Mouse (Mus musculus) spleen, adult 2 months (tissue): ENCODE data around the gene Snx9. TPM values are rescaled to one million over a fixed set of nuclear protein-coding genes. Genes with fewer than 3 reads are reported as not detected.

Experiments
- DNase-seq, 2 experiments: peaks; one replicate each; pipeline versions ENCODE4 v3.0.0 to v3.0.0-alpha.2; 2012 to 2021; ENCODE audit warnings: low spot score in 2 of 2, low read depth in 1 of 2
- H3K27ac ChIP-seq: fragments of 200-500 bp; 2 replicates; pipeline ENCODE4 v1.5.1; 2012; ENCODE audit warnings: low read length, inconsistent platforms; ENCODE audit not compliant: insufficient read depth
- H3K27me3 ChIP-seq: fragments of 200-500 bp; 2 replicates; pipeline ENCODE4 v1.6.1; 2012; ENCODE audit warnings: mild to moderate bottlenecking, moderate library complexity, low read length, inconsistent platforms; ENCODE audit not compliant: control insufficient read depth, insufficient read depth
- H3K36me3 ChIP-seq: fragments of 200-500 bp; 2 replicates; pipeline ENCODE4 v1.6.1; 2012; ENCODE audit warnings: mild to moderate bottlenecking, low read length, inconsistent platforms; ENCODE audit not compliant: control insufficient read depth, insufficient read depth
- H3K4me1 ChIP-seq: fragments of 200-500 bp; 2 replicates; pipeline ENCODE4 v1.6.1; 2011; ENCODE audit warnings: inconsistent platforms; ENCODE audit not compliant: control insufficient read depth, insufficient read depth, insufficient read length
- H3K4me3 ChIP-seq: fragments of 200-500 bp; 2 replicates; pipeline ENCODE4 v1.5.1; 2011; ENCODE audit warnings: mild to moderate bottlenecking, inconsistent platforms; ENCODE audit not compliant: insufficient read depth, insufficient read length; ENCODE audit errors: extremely low read depth
- CTCF ChIP-seq: fragments of 200-500 bp; IDR thresholded peaks from 2 replicates; pipeline ENCODE4 v1.5.1; 2011; ENCODE audit warnings: mild to moderate bottlenecking, inconsistent platforms; ENCODE audit not compliant: insufficient read depth, insufficient read length, insufficient replicate concordance; ENCODE audit errors: extremely low read depth
- POLR2A ChIP-seq: fragments of 200-500 bp; IDR thresholded peaks from 2 replicates; pipeline ENCODE4 v1.6.1; 2011; ENCODE audit warnings: low read depth, low read length, inconsistent platforms
- WGBS: fragments of 180-500 bp; shearing (Covaris S2); methylation state at CpG from one replicate; pipeline ENCODE4 v1.1.7; 2018; 5-methylcytosine and 5-hydroxymethylcytosine counted together
- polyA plus RNA-seq: library from polyadenylated mRNA; depleted of rRNA; stranded (reverse); fragments of >200 nt; gene quantifications from 2 replicates; pipeline ENCODE4 v1.2.3, GENCODE M21; 2012

Snx9 gene
- polyA plus RNA-seq, 1 experiment = 22.1 TPM

- H3K27me3 ChIP-seq = no peaks in the 10 kb centered on the region
- TF ChIP-seq POLR2A (no peak), CTCF (no peak)
- no peak overlapping the region for H3K4me3 ChIP-seq
- DNase-seq = no peak
- no peak overlapping the region for H3K27ac ChIP-seq
- H3K4me1 ChIP-seq = no peaks in the 10 kb centered on the region; the same call in 1 of the 2 replicates
- 90% methylated on average over 11 of the region's 11 CpGs for WGBS
- H3K36me3 ChIP-seq = no peaks in the 10 kb centered on the region
These were observed 18.1 kb upstream of the Snx9 start for GRCm38 (mm10) chr17:5823032-5823431.

- H3K36me3 ChIP-seq = no peaks in the 10 kb centered on the region
- H3K27ac ChIP-seq = peak overlapping the region; percentile 86
- TF ChIP-seq POLR2A (no peak; the same call in 1 of the 2 replicates), CTCF (no peak)
- WGBS = 28% methylated on average over 14 of the region's 15 CpGs
- peak in 1 of 2 experiments; percentile 50 for DNase-seq
- peaks cover 15% of the 10 kb centered on the region; the same call in 1 of the 2 replicates for H3K4me1 ChIP-seq
- H3K4me3 ChIP-seq = peak overlapping the region; percentile 28; the same call in 1 of the 2 replicates
- H3K27me3 ChIP-seq = no peaks in the 10 kb centered on the region
These were observed 13.1 kb upstream of the Snx9 start for GRCm38 (mm10) chr17:5827836-5828582.

GRCm38 (mm10) chr17:5828583-5828836 lies 12.6 kb upstream of the Snx9 start:
- peak overlapping the region; percentile 86 for H3K27ac ChIP-seq
- DNase-seq = no peak
- H3K36me3 ChIP-seq = no peaks in the 10 kb centered on the region
- H3K27me3 ChIP-seq = no peaks in the 10 kb centered on the region
- no peak for TF ChIP-seq CTCF
- no peak for TF ChIP-seq POLR2A
- H3K4me3 ChIP-seq = no peak overlapping the region
- H3K4me1 ChIP-seq = peaks cover 15% of the 10 kb centered on the region; the same call in 1 of the 2 replicates
- 33% methylated on average over 3 of the region's 3 CpGs for WGBS

- no peaks in the 10 kb centered on the region for H3K36me3 ChIP-seq
- H3K4me3 ChIP-seq = no peak overlapping the region
- peak overlapping the region; percentile 86; the same call in 1 of the 2 replicates for H3K27ac ChIP-seq
- no peak for DNase-seq
- TF ChIP-seq POLR2A (no peak), CTCF (no peak)
- no peaks in the 10 kb centered on the region for H3K27me3 ChIP-seq
- peaks cover 15% of the 10 kb centered on the region; the same call in 1 of the 2 replicates for H3K4me1 ChIP-seq
- 66% methylated on average over 3 of the region's 3 CpGs for WGBS
These were observed 12.2 kb upstream of the Snx9 start for GRCm38 (mm10) chr17:5828944-5829343.

- DNase-seq = peak in 1 of 2 experiments; percentile 50
- Histone ChIP-seq H3K36me3 (no peaks in the 10 kb centered on the region), H3K27ac (peak overlapping the region; percentile 86), H3K27me3 (no peaks in the 10 kb centered on the region), H3K4me3 (no peak overlapping the region), H3K4me1 (peaks cover 15% of the 10 kb centered on the region; the same call in 1 of the 2 replicates)
- no peak for TF ChIP-seq CTCF
- TF ChIP-seq POLR2A = no peak
- 15% methylated on average over 3 of the region's 3 CpGs for WGBS
These were observed 11.2 kb upstream of the Snx9 start for GRCm38 (mm10) chr17:5829930-5830329.

GRCm38 (mm10) chr17:5830382-5830781 lies 10.7 kb upstream of the Snx9 start:
- H3K27ac ChIP-seq = 0 out of 2 replicates have a peak overlapping the region, but pooled peaks have one; percentile 13
- no peak for DNase-seq
- no peak overlapping the region for H3K4me3 ChIP-seq
- 49% methylated on average over 2 of the region's 2 CpGs for WGBS
- H3K27me3 ChIP-seq = no peaks in the 10 kb centered on the region
- no peak for TF ChIP-seq CTCF
- peaks cover 15% of the 10 kb centered on the region; the same call in 1 of the 2 replicates for H3K4me1 ChIP-seq
- H3K36me3 ChIP-seq = no peaks in the 10 kb centered on the region

GRCm38 (mm10) chr17:5830832-5831231 lies 10.3 kb upstream of the Snx9 start:
- DNase-seq = no peak

More at GRCm38 (mm10) chr17:5830832-5831231, 10.3 kb upstream of the Snx9 start:
- no peak for TF ChIP-seq POLR2A
- TF ChIP-seq CTCF = no peak
- Histone ChIP-seq H3K4me1 (peaks cover 15% of the 10 kb centered on the region; the same call in 1 of the 2 replicates), H3K36me3 (no peaks in the 10 kb centered on the region), H3K27ac (0 out of 2 replicates have a peak overlapping the region, but pooled peaks have one; percentile 1), H3K27me3 (no peaks in the 10 kb centered on the region), H3K4me3 (no peak overlapping the region)
- 77% methylated on average over 5 of the region's 5 CpGs for WGBS
